Mouse (Mus musculus) forebrain, postnatal 0 days (tissue): ENCODE measurements around the gene Map4k3. TPM values are rescaled to one million over a fixed set of nuclear protein-coding genes. Genes with fewer than 3 reads are reported as not detected.

Experiments
- ATAC-seq: fragments of 200-750 bp; cut with Nextera tagmentation; 2 replicates; pipeline ENCODE4 v1.8.0; 2017; ENCODE audit warnings: mild to moderate bottlenecking, moderate library complexity
- DNase-seq: peaks from one replicate; pipeline ENCODE4 v3.0.0-alpha.2; 2015
- H3K27ac ChIP-seq: fragments of 300-500 bp; sonication (generic); 2 replicates; pipeline ENCODE4 v1.5.1; 2014; ENCODE audit warnings: low read depth, mild to moderate bottlenecking, antibody characterized with exemption, low read length, moderate library complexity, mixed read lengths
- H3K27me3 ChIP-seq: fragments of 300-500 bp; sonication (generic); 2 replicates; pipeline ENCODE4 v1.6.1; 2014; ENCODE audit warnings: mild to moderate bottlenecking, low read length, mixed read lengths; ENCODE audit not compliant: insufficient read depth
- H3K36me3 ChIP-seq: fragments of 300-500 bp; sonication (generic); 2 replicates; pipeline ENCODE4 v1.6.1; 2014; ENCODE audit warnings: mild to moderate bottlenecking, moderate library complexity; ENCODE audit not compliant: insufficient read depth
- H3K4me1 ChIP-seq: fragments of 300-500 bp; sonication (generic); 2 replicates; pipeline ENCODE4 v1.6.1; 2014; ENCODE audit warnings: antibody characterized with exemption; ENCODE audit not compliant: insufficient read depth
- H3K4me2 ChIP-seq: fragments of 300-500 bp; sonication (generic); 2 replicates; pipeline ENCODE4 v1.6.1; 2014; ENCODE audit warnings: low read depth, mild to moderate bottlenecking, moderate library complexity
- H3K4me3 ChIP-seq: fragments of 300-500 bp; sonication (generic); 2 replicates; pipeline ENCODE4 v1.5.1; 2014; ENCODE audit warnings: low read depth, low read length, mixed read lengths
- H3K9ac ChIP-seq: fragments of 300-500 bp; sonication (generic); 2 replicates; pipeline ENCODE4 v1.6.1; 2014; ENCODE audit warnings: mild to moderate bottlenecking
- H3K9me3 ChIP-seq: fragments of 300-500 bp; sonication (generic); 2 replicates; pipeline ENCODE4 v1.6.1; 2016; ENCODE audit warnings: low read length
- CTCF ChIP-seq: sonication (generic); IDR thresholded peaks from 2 replicates; pipeline ENCODE4 v1.5.1; 2016; ENCODE audit warnings: antibody characterized with exemption, control low read depth, low read depth
- WGBS: fragments of 180-500 bp; shearing (Covaris S2); extraction: QIAGEN DNeasy Blood & Tissue Kit; methylation state at CpG from one replicate; pipeline ENCODE4 v1.1.7; 2014; 5-methylcytosine and 5-hydroxymethylcytosine counted together
- polyA plus RNA-seq: library from polyadenylated mRNA; unstranded; fragments of >200 nt; fragmentation: Nextera tagmentation; extraction: Ambion mirVana; gene quantifications from 2 replicates; pipeline ENCODE4 v1.2.1, GENCODE M21; 2015
- total RNA-seq: library from RNA; depleted of rRNA; stranded (reverse); fragments of >200 nt; gene quantifications from 2 replicates; pipeline ENCODE4 v1.2.3, GENCODE M21; 2014; rRNA removed

Gene Map4k3
- 62.9 and 76.9 TPM in 2 replicates for total RNA-seq
- polyA plus RNA-seq = 15.0 and 17.9 TPM in 2 replicates

DNA sequence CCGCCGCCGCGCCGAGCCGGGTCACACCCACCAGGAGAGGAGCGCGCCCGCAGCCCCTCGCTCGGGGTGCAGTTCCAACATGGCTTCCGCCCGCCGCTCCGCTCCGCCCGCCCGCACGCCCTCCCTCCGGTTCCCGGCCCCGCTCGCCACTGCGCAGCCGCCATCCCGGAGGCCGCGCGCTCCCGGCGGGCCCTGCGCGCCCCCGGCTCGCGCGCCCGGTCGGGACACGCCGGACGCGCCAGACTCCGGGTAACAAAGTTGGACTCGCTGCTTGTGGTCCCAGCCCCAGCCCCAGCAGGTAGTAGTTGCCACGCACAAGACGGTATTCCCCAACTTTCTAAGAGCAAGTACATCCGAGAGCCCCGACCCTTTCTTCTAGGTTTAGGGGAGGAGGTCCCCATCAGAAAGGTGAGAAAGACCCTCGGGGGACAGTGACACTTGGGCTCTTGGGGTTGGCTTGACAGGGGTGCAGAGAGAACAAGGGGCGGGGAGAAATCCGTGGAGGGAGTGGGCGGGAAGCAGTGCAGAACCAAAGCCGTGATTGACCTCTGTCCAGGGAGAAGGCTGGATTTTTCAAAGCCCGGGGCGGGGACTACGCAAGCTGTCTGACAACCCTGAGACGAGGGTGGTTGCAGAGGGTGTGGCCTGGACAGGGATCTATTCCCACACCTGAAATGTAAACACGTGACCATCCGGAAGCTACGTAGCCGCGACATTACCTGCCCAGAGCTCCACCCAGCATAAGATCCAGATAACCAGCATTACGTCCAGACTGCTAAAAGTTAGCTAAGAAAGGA lies at the start of gene Map4k3:
TSS of gene Map4k3 (minus strand) at position 424 of the 797 bp plus-strand sequence.
- TF ChIP-seq CTCF = no peak
- Histone ChIP-seq H3K9me3 (no peaks in the 10 kb centered on the region), H3K4me1 (peaks cover 13% of the 10 kb centered on the region), H3K4me3 (peak within 1 kb of the TSS; percentile 86), H3K27me3 (no peaks in the 10 kb centered on the region), H3K9ac (peak within 1 kb of the TSS; percentile 95), H3K4me2 (peak within 1 kb of the TSS; percentile 84), H3K27ac (peak within 1 kb of the TSS; percentile 91), H3K36me3 (no peaks in the 10 kb centered on the region)
- DNase-seq = peak; percentile 86
- peak; percentile 97 for ATAC-seq
- 1% methylated on average over 58 of the region's 64 CpGs for WGBS

- H3K4me2 ChIP-seq = no peak overlapping the region
- H3K27me3 ChIP-seq = no peaks in the 10 kb centered on the region
- no peak overlapping the region for H3K27ac ChIP-seq
- ATAC-seq (no peak), DNase-seq (no peak)
- 93% methylated on average over 1 of the region's 1 CpGs for WGBS
- H3K9ac ChIP-seq = no peak overlapping the region
- TF ChIP-seq CTCF = no peak
- no peak overlapping the region for H3K4me3 ChIP-seq
- H3K4me1 ChIP-seq = no peaks in the 10 kb centered on the region
- no peaks in the 10 kb centered on the region for H3K36me3 ChIP-seq
- H3K9me3 ChIP-seq = no peaks in the 10 kb centered on the region
These were observed 49.3 kb upstream of the Map4k3 start for GRCm38 (mm10) chr17:80777581-80777980.

GRCm38 (mm10) chr17:80775178-80775788 lies 47.0 kb upstream of the Map4k3 start:
- no peak for DNase-seq
- no peak for ATAC-seq
- Histone ChIP-seq H3K27ac (no peak overlapping the region), H3K4me1 (no peaks in the 10 kb centered on the region), H3K9ac (no peak overlapping the region), H3K36me3 (no peaks in the 10 kb centered on the region), H3K27me3 (no peaks in the 10 kb centered on the region), H3K4me3 (no peak overlapping the region), H3K4me2 (no peak overlapping the region), H3K9me3 (no peaks in the 10 kb centered on the region)
- 60% methylated on average over 8 of the region's 8 CpGs for WGBS
- no peak for TF ChIP-seq CTCF

DNA sequence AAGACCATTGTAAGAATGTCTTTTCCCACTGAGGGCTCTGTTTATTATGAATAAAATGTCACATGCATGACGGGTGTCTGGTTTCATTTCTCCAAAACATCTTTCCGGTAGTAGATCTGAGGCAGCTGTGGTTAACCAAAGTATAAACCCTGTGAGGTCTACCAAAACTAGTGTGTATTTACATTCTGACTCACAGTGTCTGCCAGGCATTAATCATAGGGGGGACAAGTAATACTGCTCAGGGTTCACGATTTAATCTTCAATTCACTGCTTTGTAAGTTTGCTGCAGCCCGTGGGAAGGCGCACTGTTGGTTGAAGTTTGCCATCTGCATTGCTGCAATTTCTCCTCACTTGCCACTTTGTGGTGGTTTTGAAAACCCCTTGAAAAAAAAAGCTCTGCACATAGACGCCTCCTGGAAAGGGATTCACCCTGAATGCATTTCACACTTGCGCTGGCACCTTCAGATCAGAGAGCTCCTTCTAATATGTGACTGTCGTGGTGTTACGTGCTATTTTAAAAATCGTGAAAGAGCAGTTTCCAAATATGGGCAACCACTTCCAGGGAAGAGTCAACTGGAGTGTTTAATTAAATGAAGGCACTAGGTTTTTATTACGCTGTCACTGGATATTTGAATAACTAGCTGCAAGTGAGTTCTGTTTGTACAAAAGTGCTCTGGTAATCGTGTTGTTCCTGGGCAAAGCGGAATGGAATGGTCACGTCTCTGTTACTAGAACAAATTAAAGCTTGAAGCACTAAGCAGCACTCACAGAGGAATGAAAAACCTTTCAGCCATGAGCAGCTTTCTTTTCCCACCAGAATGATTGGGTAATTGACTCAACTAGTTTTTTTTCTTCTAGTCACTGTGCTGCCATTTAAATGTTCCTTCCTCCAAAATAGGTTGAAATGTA lies 44.5 kb upstream of the Map4k3 start:
- no peak for TF ChIP-seq CTCF
- H3K4me1 ChIP-seq = no peaks in the 10 kb centered on the region
- no peaks in the 10 kb centered on the region for H3K27me3 ChIP-seq
- 39% methylated on average over 14 of the region's 14 CpGs for WGBS
- ATAC-seq (peak; percentile 61; the same call in 1 of the 2 replicates), DNase-seq (peak; percentile 47)
- H3K4me2 ChIP-seq = no peak overlapping the region
- no peaks in the 10 kb centered on the region for H3K36me3 ChIP-seq
- H3K27ac ChIP-seq = no peak overlapping the region
- H3K9me3 ChIP-seq = no peaks in the 10 kb centered on the region
- H3K4me3 ChIP-seq = no peak overlapping the region
- no peak overlapping the region for H3K9ac ChIP-seq

- no peak for ATAC-seq
- Histone ChIP-seq H3K27ac (no peak overlapping the region), H3K36me3 (no peaks in the 10 kb centered on the region), H3K9ac (no peak overlapping the region), H3K9me3 (no peaks in the 10 kb centered on the region), H3K4me1 (no peaks in the 10 kb centered on the region), H3K4me3 (no peak overlapping the region), H3K4me2 (no peak overlapping the region), H3K27me3 (no peaks in the 10 kb centered on the region)
- 75% methylated on average over 1 of the region's 1 CpGs for WGBS
- no peak for TF ChIP-seq CTCF
- no peak for DNase-seq
These were observed 41.8 kb upstream of the Map4k3 start for GRCm38 (mm10) chr17:80770065-80770464.

GRCm38 (mm10) chr17:80765204-80765603 lies 36.9 kb upstream of the Map4k3 start:
- no peak for TF ChIP-seq CTCF
- Histone ChIP-seq H3K27me3 (no peaks in the 10 kb centered on the region), H3K9ac (no peak overlapping the region), H3K4me1 (0 out of 2 replicates have a peak, but pooled peaks cover 6% of the 10 kb centered on the region), H3K4me3 (no peak overlapping the region), H3K27ac (no peak overlapping the region), H3K9me3 (no peaks in the 10 kb centered on the region), H3K36me3 (no peaks in the 10 kb centered on the region), H3K4me2 (no peak overlapping the region)
- no peak for DNase-seq
- no peak for ATAC-seq
- 63% methylated on average over 2 of the region's 2 CpGs for WGBS
